Mouse (Mus musculus): ENCODE measurements around the gene S1pr4. TPM values are rescaled to one million over a fixed set of nuclear protein-coding genes. Genes with fewer than 3 reads are reported as not detected.

Gene S1pr4
- 0.94 and 1.1 TPM in 2 replicates for polyA plus RNA-seq (2012; rRNA removed)

- DNase-seq (ENCODE audit: extremely low spot score in 1 of 2, low spot score in 1 of 2): no peak
These were observed at the start of gene S1pr4 for GRCm38 (mm10) chr10:81500032-81500431. S1pr4 (minus strand) TSS chr10:81500132.

- DNase-seq (ENCODE audit: extremely low spot score in 1 of 2, low spot score in 1 of 2): no peak
These were observed 49.0 kb upstream of the S1pr4 start for GRCm38 (mm10) chr10:81548944-81549343.

GRCm38 (mm10) chr10:81546788-81547571 lies 47.0 kb upstream of the S1pr4 start:
- DNase-seq (ENCODE audit: extremely low spot score in 1 of 2, low spot score in 1 of 2): no peak

GRCm38 (mm10) chr10:81546332-81546731 lies 46.4 kb upstream of the S1pr4 start:
- DNase-seq (ENCODE audit: extremely low spot score in 1 of 2, low spot score in 1 of 2): no peak

GRCm38 (mm10) chr10:81545161-81545747 lies 45.3 kb upstream of the S1pr4 start, which contains the start of gene Gna11:
Gna11 (minus strand) TSS chr10:81545190.
- DNase-seq (ENCODE audit: extremely low spot score in 1 of 2, low spot score in 1 of 2): peak; percentile 97 to 99

- DNase-seq (ENCODE audit: extremely low spot score in 1 of 2, low spot score in 1 of 2): no peak
These were observed 44.6 kb upstream of the S1pr4 start for GRCm38 (mm10) chr10:81544296-81545160.

- DNase-seq (ENCODE audit: extremely low spot score in 1 of 2, low spot score in 1 of 2): no peak
These were observed 43.7 kb upstream of the S1pr4 start for GRCm38 (mm10) chr10:81543633-81544032.

- no peak for DNase-seq (ENCODE audit: extremely low spot score in 1 of 2, low spot score in 1 of 2)
These were observed 43.0 kb upstream of the S1pr4 start for GRCm38 (mm10) chr10:81542727-81543460.

- DNase-seq (ENCODE audit: extremely low spot score in 1 of 2, low spot score in 1 of 2): no peak
These were observed 41.9 kb upstream of the S1pr4 start for GRCm38 (mm10) chr10:81541803-81542202.

GRCm38 (mm10) chr10:81541363-81541762 lies 41.4 kb upstream of the S1pr4 start:
- DNase-seq (ENCODE audit: extremely low spot score in 1 of 2, low spot score in 1 of 2): no peak

- peak in 1 of 2 experiments; percentile 49 for DNase-seq (ENCODE audit: extremely low spot score in 1 of 2, low spot score in 1 of 2)
These were observed 38.6 kb upstream of the S1pr4 start for GRCm38 (mm10) chr10:81538321-81539048.

- DNase-seq (ENCODE audit: extremely low spot score in 1 of 2, low spot score in 1 of 2): no peak
These were observed 37.5 kb upstream of the S1pr4 start for GRCm38 (mm10) chr10:81537429-81537828.

- DNase-seq (ENCODE audit: extremely low spot score in 1 of 2, low spot score in 1 of 2): no peak
These were observed 36.8 kb upstream of the S1pr4 start for GRCm38 (mm10) chr10:81536734-81537133.

GRCm38 (mm10) chr10:81534826-81535225 lies 34.9 kb upstream of the S1pr4 start:
- DNase-seq (ENCODE audit: extremely low spot score in 1 of 2, low spot score in 1 of 2): no peak

GRCm38 (mm10) chr10:81526779-81527178 lies 26.8 kb upstream of the S1pr4 start:
- peak in 1 of 2 experiments; percentile 82 for DNase-seq (ENCODE audit: extremely low spot score in 1 of 2, low spot score in 1 of 2)

- DNase-seq (ENCODE audit: extremely low spot score in 1 of 2, low spot score in 1 of 2): no peak
These were observed 25.2 kb upstream of the S1pr4 start for GRCm38 (mm10) chr10:81525017-81525694.

- no peak for DNase-seq (ENCODE audit: extremely low spot score in 1 of 2, low spot score in 1 of 2)
These were observed 24.2 kb upstream of the S1pr4 start, which contains the start of gene Gna15 for GRCm38 (mm10) chr10:81524051-81524605. Gna15 (minus strand) TSS chr10:81524225.

- DNase-seq (ENCODE audit: extremely low spot score in 1 of 2, low spot score in 1 of 2): no peak
These were observed 23.6 kb upstream of the S1pr4 start for GRCm38 (mm10) chr10:81523570-81523969.

GRCm38 (mm10) chr10:81523142-81523541 lies 23.2 kb upstream of the S1pr4 start:
- no peak for DNase-seq (ENCODE audit: extremely low spot score in 1 of 2, low spot score in 1 of 2)

Data from frontal cortex, adult 2 months (tissue).